Mouse (Mus musculus): ENCODE data around the gene Pgd.
"Not testable (repeated sequence)": the region's sequence is repeated elsewhere in the genome, so short reads cannot be mapped to it uniquely, and the experiment has no call there.

Pgd gene

GRCm38 (mm10) chr4:149166215-149166946, at the start of gene Pgd:
Gene Pgd (minus strand): TSS chr4:149166771.
- peak; percentile 90 for DNase-seq (ENCODE audit: low read depth, low spot score)

- no peak for DNase-seq (ENCODE audit: low read depth, low spot score)
These were observed 49.4 kb upstream of the Pgd start for GRCm38 (mm10) chr4:149215982-149216381.

GRCm38 (mm10) chr4:149215397-149215796, 48.8 kb upstream of the Pgd start:
- no peak for DNase-seq (ENCODE audit: low read depth, low spot score)

GRCm38 (mm10) chr4:149214468-149214867, 47.9 kb upstream of the Pgd start:
- DNase-seq (ENCODE audit: low read depth, low spot score), result not testable (repeated sequence)

GRCm38 (mm10) chr4:149213466-149213865, 46.9 kb upstream of the Pgd start:
- DNase-seq (ENCODE audit: low read depth, low spot score), result no peak

GRCm38 (mm10) chr4:149211441-149211840, 44.9 kb upstream of the Pgd start:
- DNase-seq (ENCODE audit: low read depth, low spot score), result not testable (repeated sequence)

GRCm38 (mm10) chr4:149202467-149202866, 35.9 kb upstream of the Pgd start:
- DNase-seq (ENCODE audit: low read depth, low spot score), result no peak

- no peak for DNase-seq (ENCODE audit: low read depth, low spot score)
These were observed 34.5 kb upstream of the Pgd start for GRCm38 (mm10) chr4:149201110-149201509.

GRCm38 (mm10) chr4:149197180-149197579, 30.6 kb upstream of the Pgd start:
- DNase-seq (ENCODE audit: low read depth, low spot score), result no peak

- DNase-seq (ENCODE audit: low read depth, low spot score), result no peak
These were observed 24.5 kb upstream of the Pgd start for GRCm38 (mm10) chr4:149191103-149191502.

GRCm38 (mm10) chr4:149188563-149188962, 22.0 kb upstream of the Pgd start:
- no peak for DNase-seq (ENCODE audit: low read depth, low spot score)

- no peak for DNase-seq (ENCODE audit: low read depth, low spot score)
These were observed 16.2 kb upstream of the Pgd start for GRCm38 (mm10) chr4:149182755-149183154.

- DNase-seq (ENCODE audit: low read depth, low spot score), result no peak
These were observed 15.6 kb upstream of the Pgd start for GRCm38 (mm10) chr4:149182192-149182591.

GRCm38 (mm10) chr4:149179573-149179972, 13.0 kb upstream of the Pgd start:
- no peak for DNase-seq (ENCODE audit: low read depth, low spot score)

GRCm38 (mm10) chr4:149179160-149179559, 12.6 kb upstream of the Pgd start:
- no peak for DNase-seq (ENCODE audit: low read depth, low spot score)

- no peak for DNase-seq (ENCODE audit: low read depth, low spot score)
These were observed 11.8 kb upstream of the Pgd start for GRCm38 (mm10) chr4:149178328-149178727.

- no peak for DNase-seq (ENCODE audit: low read depth, low spot score)
These were observed 10.5 kb upstream of the Pgd start for GRCm38 (mm10) chr4:149177046-149177445.

- no peak for DNase-seq (ENCODE audit: low read depth, low spot score)
These were observed 10.1 kb upstream of the Pgd start for GRCm38 (mm10) chr4:149176645-149177044.

- DNase-seq (ENCODE audit: low read depth, low spot score), result no peak
These were observed 7.1 kb upstream of the Pgd start for GRCm38 (mm10) chr4:149173661-149174060.

- DNase-seq (ENCODE audit: low read depth, low spot score), result no peak
These were observed 6.1 kb upstream of the Pgd start for GRCm38 (mm10) chr4:149172666-149173065.

- no peak for DNase-seq (ENCODE audit: low read depth, low spot score)
These were observed 5.5 kb upstream of the Pgd start for GRCm38 (mm10) chr4:149172083-149172482.

- DNase-seq (ENCODE audit: low read depth, low spot score), result no peak
These were observed 5.0 kb upstream of the Pgd start for GRCm38 (mm10) chr4:149171581-149171981.

GRCm38 (mm10) chr4:149170394-149170931, 3.9 kb upstream of the Pgd start:
- no peak for DNase-seq (ENCODE audit: low read depth, low spot score)

All from c-Kit-negative CD71-positive TER-119-positive erythroid progenitor cells, embryonic 14.5 days (primary cell).